Mouse (Mus musculus) lung, postnatal 0 days (tissue): Measurements from ENCODE around the gene B4galt5. TPM values are rescaled to one million over a fixed set of nuclear protein-coding genes. Genes with fewer than 3 reads are reported as not detected.
A peak's percentile ranks its signal among the peaks of the same experiment; 100 is the strongest.

Experiments
- ATAC-seq: fragments of 200-750 bp; cut with Nextera tagmentation; 2 replicates; pipeline ENCODE4 v1.8.0; 2017; ENCODE audit warnings: moderate library complexity
- DNase-seq: peaks from one replicate; pipeline ENCODE4 v3.0.0-alpha.2; 2016; ENCODE audit warnings: low spot score
- H3K27ac ChIP-seq: fragments of 300-500 bp; sonication (generic); 2 replicates; pipeline ENCODE4 v1.5.1; 2014; ENCODE audit warnings: antibody characterized with exemption, mild to moderate bottlenecking, low read length, mixed read lengths
- H3K27me3 ChIP-seq: fragments of 300-500 bp; sonication (generic); replicated peaks from 2 replicates; pipeline ENCODE4 v1.6.1; 2014; ENCODE audit warnings: low read length, mixed read lengths; ENCODE audit not compliant: insufficient read depth
- H3K36me3 ChIP-seq: fragments of 300-500 bp; sonication (generic); 2 replicates; pipeline ENCODE4 v1.6.1; 2014; ENCODE audit warnings: low read length, mixed read lengths; ENCODE audit not compliant: insufficient read depth
- H3K4me1 ChIP-seq: fragments of 300-500 bp; sonication (generic); 2 replicates; pipeline ENCODE4 v1.6.1; 2014; ENCODE audit warnings: antibody characterized with exemption, low read depth, low read length, mixed read lengths; ENCODE audit not compliant: insufficient read depth
- H3K4me2 ChIP-seq: fragments of 300-500 bp; sonication (generic); replicated peaks from 2 replicates; pipeline ENCODE4 v1.6.1; 2014; ENCODE audit warnings: low read depth, mild to moderate bottlenecking, low read length, moderate library complexity, mixed read lengths
- H3K4me3 ChIP-seq: fragments of 300-500 bp; sonication (generic); 2 replicates; pipeline ENCODE4 v1.5.1; 2014; ENCODE audit warnings: low read depth, low read length
- H3K9ac ChIP-seq: fragments of 300-500 bp; sonication (generic); replicated peaks from 2 replicates; pipeline ENCODE4 v1.6.1; 2014; ENCODE audit warnings: low read depth, mild to moderate bottlenecking
- H3K9me3 ChIP-seq: fragments of 300-500 bp; sonication (generic); 2 replicates; pipeline ENCODE4 v1.6.1; 2016; ENCODE audit warnings: low read length, mixed read lengths
- CTCF ChIP-seq: IDR thresholded peaks from 2 replicates; pipeline ENCODE4 v1.5.1; 2016; ENCODE audit warnings: antibody characterized with exemption, mild to moderate bottlenecking
- EP300 ChIP-seq: IDR thresholded peaks from 2 replicates; pipeline ENCODE4 v1.6.1; 2016; ENCODE audit warnings: antibody characterized with exemption, mild to moderate bottlenecking, control low read depth
- WGBS: fragments of 180-500 bp; shearing (Covaris S2); extraction: QIAGEN DNeasy Blood & Tissue Kit; methylation state at CpG from one replicate; pipeline ENCODE4 v1.1.7; 2014; 5-methylcytosine and 5-hydroxymethylcytosine counted together
- polyA plus RNA-seq: library from polyadenylated mRNA; unstranded; fragments of >200 nt; fragmentation: Nextera tagmentation; extraction: Ambion mirVana; gene quantifications from 2 replicates; pipeline ENCODE4 v1.2.1, GENCODE M21; 2015

Gene B4galt5
- polyA plus RNA-seq, 1 experiment from 2014 or later, result 10.3 TPM

DNA sequence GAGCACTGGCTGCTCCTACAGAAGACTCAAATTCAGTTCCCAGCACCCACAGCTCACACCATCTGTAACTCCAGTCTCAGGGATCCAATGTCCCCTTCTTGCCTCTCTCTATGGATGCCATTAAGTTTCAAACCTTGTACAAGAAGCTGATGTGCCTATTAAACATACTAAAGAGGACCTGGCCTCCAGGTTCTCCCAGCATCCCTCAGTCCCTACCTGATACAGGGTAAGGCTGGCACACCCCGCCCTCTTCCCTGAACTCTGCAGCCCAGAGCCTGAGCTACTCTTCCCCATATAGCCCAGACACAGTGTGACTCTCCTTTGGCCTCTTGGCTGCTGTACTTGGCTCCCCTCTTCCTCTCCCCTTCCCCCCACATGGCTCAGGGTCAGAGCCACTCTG is 38.9 kb downstream of the B4galt5 start:
- Histone ChIP-seq H3K36me3 (0 out of 2 replicates have a peak, but pooled peaks cover 6% of the 10 kb centered on the region), H3K27ac (no peak overlapping the region), H3K27me3 (no peaks in the 10 kb centered on the region), H3K9ac (no peak overlapping the region), H3K9me3 (no peaks in the 10 kb centered on the region), H3K4me1 (peaks cover 2% of the 10 kb centered on the region; the same call in 1 of the 2 replicates), H3K4me3 (no peak overlapping the region), H3K4me2 (no peak overlapping the region)
- no peak for TF ChIP-seq EP300
- no peak for TF ChIP-seq CTCF
- ATAC-seq, result no peak
- WGBS, result 100% methylated on average over 1 of the region's 1 CpGs
- DNase-seq, result no peak

DNA sequence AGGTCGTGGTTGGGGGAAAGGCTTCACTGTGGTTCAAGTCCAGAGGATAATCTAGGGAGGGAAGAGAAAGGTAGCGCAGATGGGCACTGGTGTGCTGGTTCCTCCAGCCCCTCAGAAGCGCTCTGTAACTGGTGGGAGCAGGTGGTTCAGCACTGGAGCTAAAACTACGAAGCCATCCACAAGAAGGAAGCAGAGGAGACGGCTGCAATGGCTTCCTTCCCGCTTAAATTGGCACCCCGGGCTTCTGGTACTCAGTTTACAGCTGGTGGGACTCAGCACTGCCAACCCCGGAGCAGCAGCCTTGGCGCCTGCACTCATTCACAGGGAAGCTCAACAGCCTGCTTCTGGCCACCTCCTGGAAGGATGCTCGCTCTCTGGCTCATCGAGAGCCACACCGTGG is 39.7 kb downstream of the B4galt5 start:
- Histone ChIP-seq H3K27me3 (no peaks in the 10 kb centered on the region), H3K27ac (no peak overlapping the region), H3K4me1 (no peaks in the 10 kb centered on the region; the same call in 1 of the 2 replicates), H3K4me3 (no peak overlapping the region), H3K9ac (no peak overlapping the region), H3K9me3 (no peaks in the 10 kb centered on the region), H3K4me2 (no peak overlapping the region), H3K36me3 (0 out of 2 replicates have a peak, but pooled peaks cover 6% of the 10 kb centered on the region)
- TF ChIP-seq EP300, result no peak
- DNase-seq (no peak), ATAC-seq (no peak)
- WGBS, result 89% methylated on average over 12 of the region's 12 CpGs

DNA sequence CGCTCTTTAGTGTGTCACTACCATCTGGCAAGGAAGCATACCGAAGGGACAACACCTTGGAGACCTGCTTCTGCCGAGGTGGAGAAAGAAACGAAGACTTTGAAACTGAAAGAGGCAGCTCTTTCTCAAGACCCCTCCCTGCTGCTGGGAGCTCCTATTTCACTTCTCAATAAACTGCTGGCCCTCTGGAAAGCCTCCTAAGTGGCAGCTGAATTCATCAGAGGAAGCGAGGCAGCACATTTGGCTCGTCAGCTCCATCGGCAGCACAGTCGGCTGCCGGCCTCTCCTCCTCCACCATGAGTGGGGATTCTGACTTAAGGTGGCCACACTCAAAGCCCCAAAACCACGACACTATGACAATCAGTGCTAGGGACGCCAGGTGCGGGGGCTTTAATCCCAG is 41.3 kb downstream of the B4galt5 start:
- Histone ChIP-seq H3K9me3 (no peaks in the 10 kb centered on the region), H3K9ac (no peak overlapping the region), H3K4me3 (0 out of 2 replicates have a peak overlapping the region, but pooled peaks have one; percentile 4), H3K4me1 (no peaks in the 10 kb centered on the region; the same call in 1 of the 2 replicates), H3K27ac (peak overlapping the region; percentile 28; the same call in 1 of the 2 replicates), H3K36me3 (peaks cover 9% of the 10 kb centered on the region; the same call in 1 of the 2 replicates), H3K27me3 (no peaks in the 10 kb centered on the region), H3K4me2 (no peak overlapping the region)
- WGBS, result 41% methylated on average over 12 of the region's 12 CpGs
- ATAC-seq, result no peak
- TF ChIP-seq CTCF, result no peak
- TF ChIP-seq EP300, result no peak
- DNase-seq, result no peak

DNA sequence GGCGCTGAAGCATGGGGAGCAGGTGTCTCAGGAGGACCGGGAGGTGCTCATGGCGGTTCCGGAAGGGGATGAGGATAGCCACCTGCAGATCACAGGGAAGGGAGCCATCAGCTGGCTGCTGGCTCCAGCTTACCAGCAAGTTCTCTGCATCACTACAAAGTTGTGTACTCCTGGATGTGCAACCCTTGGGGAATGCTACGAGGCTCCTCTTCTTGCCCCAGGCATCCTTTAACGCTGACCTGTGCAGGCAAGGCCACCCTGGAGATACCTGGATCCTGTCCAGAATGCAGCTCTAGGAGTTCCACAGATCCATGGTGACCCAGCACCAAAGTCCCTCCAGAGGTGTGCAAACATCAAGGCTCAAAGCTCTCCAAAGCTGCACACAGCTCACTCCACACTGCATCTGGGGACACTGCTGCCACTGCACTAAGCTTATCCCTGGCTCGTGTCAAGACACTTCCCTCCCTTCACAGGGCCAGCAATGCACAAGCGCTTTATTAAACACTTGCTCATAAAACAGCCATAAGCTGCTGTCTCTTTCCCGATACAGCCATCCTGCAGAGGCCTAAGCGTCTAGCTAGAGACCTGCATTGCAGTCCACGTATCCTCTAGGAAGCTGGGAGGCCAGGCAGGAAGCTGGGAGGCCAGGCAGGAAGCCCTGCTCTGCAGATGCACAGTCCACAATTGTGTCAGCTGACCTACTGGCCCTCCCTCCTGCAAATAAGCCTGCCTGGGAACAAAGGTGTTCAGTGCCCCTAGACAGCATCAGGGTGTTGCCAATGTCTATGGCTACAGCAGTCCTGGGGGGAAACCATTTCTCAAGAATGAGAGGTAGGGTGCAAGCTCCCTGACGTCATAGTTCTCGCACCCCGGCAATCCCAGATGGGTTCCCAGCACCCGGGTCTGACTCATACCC is 42.1 kb downstream of the B4galt5 start:
- ATAC-seq, result peak; percentile 71
- no peak overlapping the region for H3K9ac ChIP-seq
- peak overlapping the region; percentile 28; the same call in 1 of the 2 replicates for H3K27ac ChIP-seq
- TF ChIP-seq EP300, result no peak
- TF ChIP-seq CTCF, result no peak
- peaks cover 9% of the 10 kb centered on the region; the same call in 1 of the 2 replicates for H3K36me3 ChIP-seq
- H3K27me3 ChIP-seq, result no peaks in the 10 kb centered on the region
- WGBS, result 68% methylated on average over 15 of the region's 15 CpGs
- H3K4me1 ChIP-seq, result no peaks in the 10 kb centered on the region; the same call in 1 of the 2 replicates
- no peak overlapping the region for H3K4me3 ChIP-seq
- peak; percentile 22 for DNase-seq
- no peaks in the 10 kb centered on the region for H3K9me3 ChIP-seq
- H3K4me2 ChIP-seq, result no peak overlapping the region

DNA sequence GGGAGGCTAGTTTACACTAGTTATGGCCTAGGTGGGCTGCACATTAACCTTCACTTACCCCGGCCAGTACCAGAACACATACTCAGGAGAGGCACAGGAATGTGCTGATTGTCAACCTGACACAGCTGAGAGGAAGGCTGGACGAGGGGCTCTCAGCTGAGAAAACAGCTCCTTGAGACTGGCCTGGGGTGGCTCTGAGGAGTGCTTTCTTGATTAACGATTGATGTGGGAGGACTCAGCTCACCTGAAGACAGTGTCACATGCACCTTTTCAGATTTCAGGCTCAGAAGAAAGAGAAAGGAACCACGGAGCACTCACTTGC is 42.7 kb downstream of the B4galt5 start:
- no peak for DNase-seq
- H3K4me2 ChIP-seq, result no peak overlapping the region
- no peaks in the 10 kb centered on the region; the same call in 1 of the 2 replicates for H3K4me1 ChIP-seq
- WGBS, result 64% methylated on average over 4 of the region's 4 CpGs
- no peaks in the 10 kb centered on the region for H3K9me3 ChIP-seq
- TF ChIP-seq CTCF, result no peak
- TF ChIP-seq EP300, result no peak
- peaks cover 9% of the 10 kb centered on the region; the same call in 1 of the 2 replicates for H3K36me3 ChIP-seq
- no peak; the same call in 1 of the 2 replicates for ATAC-seq
- H3K27ac ChIP-seq, result no peak overlapping the region
- no peak overlapping the region for H3K4me3 ChIP-seq
- no peak overlapping the region for H3K9ac ChIP-seq
- H3K27me3 ChIP-seq, result no peaks in the 10 kb centered on the region

DNA sequence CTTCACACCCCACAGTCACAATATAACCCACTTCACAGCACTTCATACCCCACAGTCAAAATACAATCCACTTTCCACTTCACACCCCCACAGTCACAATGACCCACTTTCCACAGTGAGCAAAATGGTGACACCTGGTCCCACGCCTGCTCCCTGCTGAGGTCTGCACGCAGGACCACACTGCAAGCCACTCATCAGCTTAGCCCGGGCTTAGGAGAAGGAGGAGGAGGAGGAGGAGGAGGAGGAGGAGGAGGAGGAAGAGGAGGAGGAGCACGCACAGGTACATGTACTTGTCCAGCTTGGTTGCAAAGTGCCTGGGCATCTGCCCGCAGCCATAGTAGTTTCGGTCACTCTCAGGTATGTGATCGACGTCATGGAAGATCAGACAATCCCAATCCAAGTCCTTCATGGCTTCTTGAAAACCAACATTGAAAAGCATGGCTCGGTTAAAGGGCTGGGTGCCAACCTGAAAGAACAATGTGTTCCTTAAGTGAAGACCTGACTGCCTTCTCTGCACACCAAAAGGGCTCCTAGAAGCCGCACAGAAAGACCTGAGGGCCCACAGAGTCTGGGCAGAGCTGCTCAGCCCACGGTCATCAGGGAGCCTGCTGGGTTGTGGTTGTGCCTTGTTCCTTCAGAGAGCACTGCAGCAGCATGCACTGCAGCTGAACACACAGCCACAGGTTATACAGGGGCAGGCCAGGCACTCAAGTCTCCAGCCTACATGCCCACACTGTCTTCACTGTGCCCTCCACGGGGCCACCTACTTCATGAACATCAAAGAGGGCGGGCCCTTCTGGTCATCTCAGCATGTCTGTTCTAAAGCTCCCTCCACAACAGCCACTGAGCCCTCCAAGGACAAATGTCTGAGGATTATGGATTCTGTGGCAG is 43.4 kb downstream of the B4galt5 start:
- ATAC-seq, result no peak
- no peaks in the 10 kb centered on the region for H3K9me3 ChIP-seq
- H3K4me1 ChIP-seq, result no peaks in the 10 kb centered on the region; the same call in 1 of the 2 replicates
- H3K9ac ChIP-seq, result no peak overlapping the region
- H3K4me3 ChIP-seq, result no peak overlapping the region
- H3K36me3 ChIP-seq, result peaks cover 9% of the 10 kb centered on the region; the same call in 1 of the 2 replicates
- no peak for DNase-seq
- TF ChIP-seq CTCF, result no peak
- TF ChIP-seq EP300, result no peak
- H3K4me2 ChIP-seq, result no peak overlapping the region
- no peaks in the 10 kb centered on the region for H3K27me3 ChIP-seq
- no peak overlapping the region for H3K27ac ChIP-seq
- 88% methylated on average over 12 of the region's 13 CpGs for WGBS
